Mouse (Mus musculus) ovary, postnatal 14 days (tissue): ENCODE results near the gene Hdgfl3.

ENCODE experiments used
- DNase-seq: peaks from one replicate; pipeline ENCODE4 v3.0.0; 2022; ENCODE audit warnings: low spot score

The Hdgfl3 gene

GRCm38 (mm10) chr7:81934267-81934745, at the start of gene Hdgfl3:
Hdgfl3 (minus strand) TSS chr7:81934473.
- peak; percentile 72 for DNase-seq

GRCm38 (mm10) chr7:81983651-81984050, 49.4 kb upstream of the Hdgfl3 start:
- no peak for DNase-seq

- DNase-seq = no peak
Measured at GRCm38 (mm10) chr7:81978304-81978703, 44.0 kb upstream of the Hdgfl3 start.

- DNase-seq = no peak
Measured at GRCm38 (mm10) chr7:81974616-81975015, 40.3 kb upstream of the Hdgfl3 start.

- no peak for DNase-seq
Measured at GRCm38 (mm10) chr7:81973939-81974338, 39.7 kb upstream of the Hdgfl3 start.

GRCm38 (mm10) chr7:81973339-81973738, 39.1 kb upstream of the Hdgfl3 start:
- DNase-seq = no peak

- DNase-seq = no peak
Measured at GRCm38 (mm10) chr7:81968975-81969374, 34.7 kb upstream of the Hdgfl3 start.

GRCm38 (mm10) chr7:81968451-81968850, 34.2 kb upstream of the Hdgfl3 start:
- DNase-seq = no peak

GRCm38 (mm10) chr7:81966195-81966594, 31.9 kb upstream of the Hdgfl3 start:
- no peak for DNase-seq

GRCm38 (mm10) chr7:81959704-81960103, 25.4 kb upstream of the Hdgfl3 start:
- DNase-seq = peak; percentile 31

GRCm38 (mm10) chr7:81954208-81954846, 20.1 kb upstream of the Hdgfl3 start:
- DNase-seq = peak; percentile 9

- DNase-seq = no peak
Measured at GRCm38 (mm10) chr7:81950499-81950898, 16.2 kb upstream of the Hdgfl3 start.

- DNase-seq = no peak
Measured at GRCm38 (mm10) chr7:81945398-81945797, 11.1 kb upstream of the Hdgfl3 start.

GRCm38 (mm10) chr7:81934806-81935205, 533 bp upstream of the Hdgfl3 start:
- DNase-seq = peak; percentile 9

- DNase-seq = peak; percentile 49
Measured at GRCm38 (mm10) chr7:81933601-81934266, 539 bp downstream of the Hdgfl3 start.

GRCm38 (mm10) chr7:81933061-81933600, 1.1 kb downstream of the Hdgfl3 start:
- no peak for DNase-seq

- no peak for DNase-seq
Measured at GRCm38 (mm10) chr7:81932521-81933045, 1.7 kb downstream of the Hdgfl3 start.

GRCm38 (mm10) chr7:81928998-81929397, 5.3 kb downstream of the Hdgfl3 start:
- no peak for DNase-seq

GRCm38 (mm10) chr7:81921379-81921952, 12.8 kb downstream of the Hdgfl3 start:
- no peak for DNase-seq

GRCm38 (mm10) chr7:81920314-81920713, 14.0 kb downstream of the Hdgfl3 start:
- DNase-seq = no peak

- DNase-seq = no peak
Measured at GRCm38 (mm10) chr7:81918316-81918715, 16.0 kb downstream of the Hdgfl3 start.

GRCm38 (mm10) chr7:81904926-81905325, 29.3 kb downstream of the Hdgfl3 start:
- no peak for DNase-seq

- DNase-seq = no peak
Measured at GRCm38 (mm10) chr7:81904094-81904493, 30.2 kb downstream of the Hdgfl3 start.
